Mouse (Mus musculus) limb, embryonic 15.5 days (tissue): ENCODE measurements around the gene C2cd4b. TPM values are rescaled to one million over a fixed set of nuclear protein-coding genes. Genes with fewer than 3 reads are reported as not detected.

Experiments
- ATAC-seq: fragments of 200-750 bp; cut with Nextera tagmentation; 2 replicates; pipeline ENCODE4 v1.8.0; 2017; ENCODE audit warnings: low read depth, moderate TSS enrichment; ENCODE audit not compliant: insufficient number of reproducible peaks, low FRiP score, low TSS enrichment
- H3K27ac ChIP-seq: fragments of 300-500 bp; sonication (generic); 2 replicates; pipeline ENCODE4 v1.5.1; 2015; ENCODE audit warnings: moderate library complexity, mild to moderate bottlenecking, inconsistent platforms
- H3K27me3 ChIP-seq: fragments of 300-500 bp; sonication (generic); 2 replicates; pipeline ENCODE4 v1.6.1; 2015; ENCODE audit warnings: inconsistent platforms
- H3K36me3 ChIP-seq: fragments of 300-500 bp; sonication (generic); 2 replicates; pipeline ENCODE4 v1.6.1; 2015; ENCODE audit warnings: inconsistent platforms
- H3K4me1 ChIP-seq: fragments of 300-500 bp; sonication (generic); 2 replicates; pipeline ENCODE4 v1.6.1; 2015; ENCODE audit warnings: inconsistent platforms
- H3K4me2 ChIP-seq: fragments of 300-500 bp; sonication (generic); 2 replicates; pipeline ENCODE4 v1.6.1; 2015; ENCODE audit warnings: mild to moderate bottlenecking, inconsistent platforms
- H3K4me3 ChIP-seq: fragments of 300-500 bp; sonication (generic); 2 replicates; pipeline ENCODE4 v1.5.1; 2015; ENCODE audit warnings: mild to moderate bottlenecking, inconsistent platforms
- H3K9ac ChIP-seq: fragments of 300-500 bp; sonication (generic); 2 replicates; pipeline ENCODE4 v1.6.1; 2015; ENCODE audit warnings: inconsistent platforms
- H3K9me3 ChIP-seq: fragments of 300-500 bp; sonication (generic); 2 replicates; pipeline ENCODE4 v1.6.1; 2016; ENCODE audit warnings: inconsistent platforms
- WGBS: fragments of 180-500 bp; shearing (Covaris S2); methylation state at CpG from one replicate; pipeline ENCODE4 v1.1.7; 2015; 5-methylcytosine and 5-hydroxymethylcytosine counted together
- polyA plus RNA-seq: library from polyadenylated mRNA; unstranded; fragments of >200 nt; fragmentation: Nextera tagmentation; extraction: Ambion mirVana; gene quantifications from 2 replicates; pipeline ENCODE4 v1.2.1, GENCODE M21; 2015

Gene C2cd4b
- polyA plus RNA-seq, 1 experiment from 2014 or later: 0.96 TPM

DNA sequence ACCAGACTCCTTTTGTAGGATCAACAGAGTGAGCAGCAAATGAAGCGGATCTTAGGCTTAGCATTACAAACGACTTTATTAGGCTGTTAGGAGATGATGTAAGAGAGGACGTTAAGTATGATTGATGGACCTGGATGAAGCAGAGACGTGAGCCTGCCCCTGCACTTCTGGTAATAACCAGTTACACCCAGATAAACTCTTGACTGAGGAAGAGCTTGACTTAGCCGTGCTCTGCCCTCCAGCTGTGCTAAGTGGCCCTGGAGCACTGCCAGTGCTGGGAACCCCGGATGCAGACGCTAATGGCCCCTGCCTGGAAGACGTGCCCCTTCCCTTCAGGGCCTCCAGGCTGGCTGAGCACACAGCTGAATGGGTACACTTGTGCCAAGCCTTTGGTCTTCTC, 19.3 kb downstream of the C2cd4b start:
- WGBS: 12% methylated on average over 8 of the region's 8 CpGs
- H3K9me3 ChIP-seq: no peaks in the 10 kb centered on the region
- no peak overlapping the region for H3K4me3 ChIP-seq
- peaks cover 5% of the 10 kb centered on the region for H3K4me1 ChIP-seq
- H3K36me3 ChIP-seq: no peaks in the 10 kb centered on the region
- no peak overlapping the region for H3K4me2 ChIP-seq
- H3K27me3 ChIP-seq: 0 out of 2 replicates have a peak, but pooled peaks cover 3% of the 10 kb centered on the region
- no peak overlapping the region for H3K9ac ChIP-seq
- no peak for ATAC-seq
- H3K27ac ChIP-seq: no peak overlapping the region

DNA sequence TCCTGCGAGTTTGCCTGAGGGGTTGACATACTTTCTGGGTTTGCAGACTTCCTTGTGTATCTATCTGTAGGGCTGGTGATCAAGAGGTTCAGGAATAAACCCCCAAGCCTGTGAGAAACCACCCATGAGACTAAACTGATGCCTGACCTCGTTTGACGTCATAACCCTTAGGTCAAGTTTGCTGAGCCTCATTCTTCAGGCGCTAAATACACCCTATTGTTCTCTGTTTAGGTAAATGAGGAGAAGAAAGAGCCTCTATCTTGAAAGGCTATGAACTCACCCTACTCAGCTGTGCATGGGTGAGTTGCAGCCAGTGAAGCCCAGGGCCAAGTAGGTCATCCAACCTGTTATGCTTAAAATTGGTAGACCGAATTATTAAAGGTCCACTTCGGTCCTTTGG, 23.5 kb downstream of the C2cd4b start:
- Histone ChIP-seq H3K4me3 (no peak overlapping the region), H3K4me1 (peaks cover 5% of the 10 kb centered on the region)
- 78% methylated on average over 6 of the region's 6 CpGs for WGBS

DNA sequence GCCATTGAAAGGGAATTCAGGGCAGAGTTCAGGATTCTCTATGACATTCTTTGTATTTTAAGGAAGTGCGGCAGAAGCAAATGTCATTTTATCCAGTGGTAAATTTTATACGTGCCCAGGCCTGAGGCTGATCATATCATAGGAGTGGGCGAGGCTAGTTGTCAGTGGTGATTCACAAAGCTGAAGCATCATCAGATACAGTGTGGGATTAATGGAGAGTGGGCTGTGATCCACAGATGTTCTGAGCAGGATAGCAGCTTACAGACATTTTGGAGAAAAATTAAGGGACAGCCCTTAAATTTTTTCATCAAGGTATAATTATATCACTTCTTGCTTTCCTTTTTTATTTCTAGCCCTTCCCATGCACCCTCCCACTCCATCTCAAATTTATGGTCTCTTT, 24.2 kb downstream of the C2cd4b start:
- ATAC-seq: no peak
- no peak overlapping the region for H3K9ac ChIP-seq
- 80% methylated on average over 3 of the region's 3 CpGs for WGBS

More for the DNA sequence above, 23.5 kb downstream of the C2cd4b start:
- Histone ChIP-seq H3K27ac (no peak overlapping the region), H3K27me3 (no peaks in the 10 kb centered on the region), H3K4me2 (no peak overlapping the region), H3K9me3 (no peaks in the 10 kb centered on the region; the same call in 1 of the 2 replicates), H3K36me3 (no peaks in the 10 kb centered on the region), H3K9ac (no peak overlapping the region)
- ATAC-seq: no peak

DNA sequence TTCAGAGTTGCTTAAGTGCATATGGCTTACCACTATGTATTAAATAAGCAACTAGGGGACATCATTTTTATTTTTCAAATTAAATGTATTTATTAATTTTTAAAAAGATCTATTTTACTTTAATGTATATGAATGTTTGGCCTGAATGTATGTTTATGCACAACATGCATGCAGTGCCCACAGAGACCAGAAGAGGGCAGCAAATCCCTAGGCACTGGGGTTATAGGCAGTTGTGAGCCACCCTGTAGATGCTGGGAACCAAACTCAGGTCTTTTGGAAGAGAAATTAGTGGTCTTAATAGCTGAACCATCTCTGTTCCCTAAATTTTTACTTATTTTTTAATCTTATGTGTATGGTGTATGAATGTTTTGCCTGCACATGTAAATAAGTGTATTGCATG, 24.7 kb downstream of the C2cd4b start:
- Histone ChIP-seq H3K27me3 (no peaks in the 10 kb centered on the region), H3K9me3 (no peaks in the 10 kb centered on the region; the same call in 1 of the 2 replicates), H3K36me3 (no peaks in the 10 kb centered on the region), H3K4me1 (no peaks in the 10 kb centered on the region), H3K4me3 (no peak overlapping the region), H3K4me2 (no peak overlapping the region), H3K27ac (no peak overlapping the region), H3K9ac (no peak overlapping the region)
- ATAC-seq: no peak

More for the DNA sequence above, 24.2 kb downstream of the C2cd4b start:
- H3K4me3 ChIP-seq: no peak overlapping the region
- no peak overlapping the region for H3K4me2 ChIP-seq
- H3K36me3 ChIP-seq: no peaks in the 10 kb centered on the region
- no peaks in the 10 kb centered on the region for H3K27me3 ChIP-seq
- peaks cover 3% of the 10 kb centered on the region for H3K4me1 ChIP-seq
- H3K9me3 ChIP-seq: no peaks in the 10 kb centered on the region; the same call in 1 of the 2 replicates
- H3K27ac ChIP-seq: no peak overlapping the region

DNA sequence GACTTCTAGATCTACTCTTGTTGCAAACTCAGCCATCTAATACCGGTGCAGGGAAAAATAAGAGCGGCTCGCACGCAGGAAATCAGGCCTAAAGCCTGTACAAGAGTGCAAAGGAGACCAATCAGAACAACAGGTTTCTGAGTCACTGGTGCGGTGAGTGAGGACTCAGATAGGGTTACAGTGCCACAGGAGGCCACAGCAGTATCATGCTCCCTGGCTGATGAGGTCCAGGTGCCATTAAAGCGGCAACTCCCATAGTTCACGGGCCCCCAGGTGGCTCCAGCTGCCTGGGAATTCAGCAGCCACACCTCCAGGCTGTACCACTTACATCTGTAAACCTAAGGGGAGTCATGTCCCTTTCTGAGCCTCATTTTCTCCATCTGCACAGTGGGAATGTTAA, 27.1 kb downstream of the C2cd4b start:
- Histone ChIP-seq H3K9ac (no peak overlapping the region), H3K27me3 (no peaks in the 10 kb centered on the region), H3K9me3 (no peaks in the 10 kb centered on the region; the same call in 1 of the 2 replicates), H3K4me2 (no peak overlapping the region), H3K36me3 (no peaks in the 10 kb centered on the region), H3K4me1 (no peaks in the 10 kb centered on the region), H3K4me3 (no peak overlapping the region), H3K27ac (no peak overlapping the region)
- 74% methylated on average over 7 of the region's 7 CpGs for WGBS
- ATAC-seq: no peak

DNA sequence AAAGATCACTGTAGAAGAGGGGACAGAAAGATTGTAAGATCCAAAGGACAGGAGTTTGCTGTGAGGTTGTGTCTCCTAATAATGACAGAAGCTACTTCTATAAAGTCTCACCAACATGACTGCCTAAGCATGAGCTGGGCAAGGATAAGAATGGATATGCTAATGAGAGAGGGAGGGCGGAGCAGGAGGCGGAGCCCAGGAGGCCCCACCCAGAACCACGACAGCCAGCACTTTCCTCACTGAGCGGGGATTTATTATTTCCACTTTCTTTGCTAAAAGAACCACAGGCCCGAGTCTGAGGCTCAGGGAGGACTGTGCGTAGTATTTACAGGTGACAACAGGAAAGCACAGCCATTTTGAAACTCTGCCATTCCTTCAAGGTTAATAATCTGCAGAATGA, 28.4 kb downstream of the C2cd4b start:
- Histone ChIP-seq H3K4me2 (no peak overlapping the region), H3K27me3 (no peaks in the 10 kb centered on the region), H3K36me3 (no peaks in the 10 kb centered on the region), H3K4me1 (no peaks in the 10 kb centered on the region), H3K9ac (no peak overlapping the region), H3K27ac (no peak overlapping the region), H3K9me3 (no peaks in the 10 kb centered on the region; the same call in 1 of the 2 replicates), H3K4me3 (no peak overlapping the region)
- 60% methylated on average over 6 of the region's 6 CpGs for WGBS
- ATAC-seq: no peak

DNA sequence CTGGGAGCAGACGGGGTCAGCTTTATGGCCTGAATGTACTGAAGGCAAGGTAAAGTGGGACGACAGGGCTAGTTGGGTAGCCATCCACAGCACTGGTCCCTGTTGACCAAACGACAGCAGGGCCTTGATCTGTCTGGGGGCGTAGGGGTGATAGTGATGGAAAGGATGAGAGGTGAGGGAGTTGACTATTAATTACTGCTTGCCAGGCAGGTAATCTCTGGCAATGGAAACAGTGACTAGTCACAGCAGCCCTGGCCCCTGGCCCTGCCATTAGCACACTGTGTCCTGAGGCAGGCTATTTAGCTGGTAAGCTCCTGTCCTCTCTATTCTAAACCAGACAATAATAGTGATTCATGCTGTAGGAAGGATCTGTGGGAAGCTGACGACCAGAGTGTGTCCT, 33.2 kb downstream of the C2cd4b start:
- Histone ChIP-seq H3K4me3 (no peak overlapping the region), H3K9me3 (no peaks in the 10 kb centered on the region), H3K4me1 (peaks cover 10% of the 10 kb centered on the region; the same call in 1 of the 2 replicates), H3K9ac (no peak overlapping the region), H3K36me3 (no peaks in the 10 kb centered on the region), H3K4me2 (no peak overlapping the region), H3K27me3 (0 out of 2 replicates have a peak, but pooled peaks cover 3% of the 10 kb centered on the region), H3K27ac (no peak overlapping the region)
- 55% methylated on average over 5 of the region's 5 CpGs for WGBS
- ATAC-seq: no peak

DNA sequence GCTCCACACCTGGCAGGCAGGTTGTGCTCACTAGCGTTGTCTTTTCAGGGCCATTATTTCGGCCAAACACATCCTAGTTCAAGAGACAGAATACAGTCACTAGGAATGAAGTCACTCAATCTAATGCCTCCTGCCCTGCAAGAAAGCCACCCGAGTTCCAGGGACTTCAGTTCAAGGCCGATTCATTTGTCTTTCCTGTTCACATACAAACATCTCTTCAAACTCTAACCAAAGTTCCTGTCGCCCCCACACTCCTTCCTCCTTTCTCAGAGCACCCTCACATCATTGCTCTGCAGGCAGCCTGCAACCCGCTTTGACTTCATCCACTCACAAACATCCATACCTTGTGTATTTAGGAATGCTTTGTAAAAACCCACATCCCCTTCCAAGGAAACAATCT, 34.3 kb downstream of the C2cd4b start:
- 71% methylated on average over 6 of the region's 6 CpGs for WGBS
- H3K27ac ChIP-seq: no peak overlapping the region
- H3K4me3 ChIP-seq: no peak overlapping the region
- H3K9me3 ChIP-seq: no peaks in the 10 kb centered on the region
- H3K4me1 ChIP-seq: peaks cover 10% of the 10 kb centered on the region
- ATAC-seq: no peak
- H3K4me2 ChIP-seq: no peak overlapping the region
- H3K9ac ChIP-seq: no peak overlapping the region
- H3K36me3 ChIP-seq: no peaks in the 10 kb centered on the region
- 0 out of 2 replicates have a peak, but pooled peaks cover 3% of the 10 kb centered on the region for H3K27me3 ChIP-seq

DNA sequence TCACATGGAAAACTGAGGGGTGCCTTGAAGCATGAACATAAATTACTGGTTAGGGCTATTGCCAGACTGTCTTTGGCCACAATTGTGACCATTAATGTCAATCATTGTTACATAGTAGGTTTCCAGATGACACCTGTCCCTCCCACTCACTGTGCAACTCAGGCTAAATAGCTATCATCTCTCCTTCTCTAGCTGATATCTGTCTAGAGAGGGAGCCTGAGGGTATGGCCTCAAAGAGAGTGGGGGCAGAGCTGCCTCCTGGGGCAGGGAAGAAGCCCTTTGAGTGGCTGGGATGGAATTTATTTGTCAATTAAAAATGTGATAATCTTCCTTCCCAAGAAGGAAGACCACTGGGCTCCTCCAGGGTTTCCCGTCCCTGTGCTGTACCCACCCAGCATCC, 35.0 kb downstream of the C2cd4b start:
- no peaks in the 10 kb centered on the region for H3K9me3 ChIP-seq
- no peak for ATAC-seq
- no peak overlapping the region for H3K9ac ChIP-seq
- no peak overlapping the region for H3K27ac ChIP-seq
- no peak overlapping the region for H3K4me2 ChIP-seq
- peaks cover 17% of the 10 kb centered on the region for H3K4me1 ChIP-seq
- H3K27me3 ChIP-seq: 0 out of 2 replicates have a peak, but pooled peaks cover 3% of the 10 kb centered on the region
- no peaks in the 10 kb centered on the region for H3K36me3 ChIP-seq
- no peak overlapping the region for H3K4me3 ChIP-seq
- WGBS: 62% methylated on average over 1 of the region's 1 CpGs

DNA sequence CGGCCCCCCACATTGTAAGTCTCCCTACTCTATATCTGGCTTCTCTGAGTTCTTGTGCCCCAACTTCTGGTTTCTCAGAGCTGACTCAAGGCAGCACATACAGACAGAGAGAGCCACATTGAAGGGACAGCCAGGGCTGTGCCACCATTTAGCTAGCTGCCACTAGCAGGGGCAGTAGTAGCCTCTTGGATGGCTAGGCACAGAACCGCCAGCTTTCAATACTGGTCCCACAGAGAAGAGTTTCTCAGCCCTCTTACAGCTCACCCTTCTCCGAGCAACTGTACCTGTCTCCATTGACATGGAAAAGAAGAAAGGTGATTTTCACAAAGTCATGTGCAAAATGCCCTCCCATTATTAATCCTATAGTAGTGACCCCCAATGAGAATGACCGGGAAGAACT, 35.4 kb downstream of the C2cd4b start:
- Histone ChIP-seq H3K27ac (no peak overlapping the region), H3K36me3 (no peaks in the 10 kb centered on the region), H3K4me2 (no peak overlapping the region), H3K9me3 (no peaks in the 10 kb centered on the region), H3K4me1 (peaks cover 19% of the 10 kb centered on the region), H3K4me3 (no peak overlapping the region), H3K9ac (no peak overlapping the region), H3K27me3 (0 out of 2 replicates have a peak, but pooled peaks cover 3% of the 10 kb centered on the region)
- 92% methylated on average over 4 of the region's 4 CpGs for WGBS
- no peak for ATAC-seq

DNA sequence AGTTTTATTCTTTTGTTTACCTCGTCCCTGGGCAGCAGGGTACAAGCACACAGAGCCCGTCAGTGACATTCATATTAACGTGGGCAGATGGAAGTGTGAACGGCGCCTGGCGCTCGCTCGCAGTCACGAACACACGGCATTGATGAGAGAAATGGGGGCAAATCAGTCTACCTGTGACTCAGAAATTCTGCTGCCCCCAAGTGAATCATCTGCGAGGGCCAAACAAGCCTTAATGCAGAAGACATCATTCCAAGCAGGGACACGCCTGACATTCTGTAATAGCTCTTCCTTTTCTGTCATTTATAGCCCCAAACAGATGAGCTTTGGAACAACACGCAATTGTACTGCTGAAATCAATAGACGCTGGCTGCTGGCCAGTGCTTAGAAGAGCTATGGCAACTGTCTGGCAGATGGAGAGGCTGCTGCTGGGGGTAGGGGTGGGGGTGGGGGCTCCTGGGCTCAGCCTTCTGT, 36.0 kb downstream of the C2cd4b start:
- WGBS: 48% methylated on average over 14 of the region's 14 CpGs
- Histone ChIP-seq H3K9me3 (no peaks in the 10 kb centered on the region), H3K4me2 (no peak overlapping the region)

DNA sequence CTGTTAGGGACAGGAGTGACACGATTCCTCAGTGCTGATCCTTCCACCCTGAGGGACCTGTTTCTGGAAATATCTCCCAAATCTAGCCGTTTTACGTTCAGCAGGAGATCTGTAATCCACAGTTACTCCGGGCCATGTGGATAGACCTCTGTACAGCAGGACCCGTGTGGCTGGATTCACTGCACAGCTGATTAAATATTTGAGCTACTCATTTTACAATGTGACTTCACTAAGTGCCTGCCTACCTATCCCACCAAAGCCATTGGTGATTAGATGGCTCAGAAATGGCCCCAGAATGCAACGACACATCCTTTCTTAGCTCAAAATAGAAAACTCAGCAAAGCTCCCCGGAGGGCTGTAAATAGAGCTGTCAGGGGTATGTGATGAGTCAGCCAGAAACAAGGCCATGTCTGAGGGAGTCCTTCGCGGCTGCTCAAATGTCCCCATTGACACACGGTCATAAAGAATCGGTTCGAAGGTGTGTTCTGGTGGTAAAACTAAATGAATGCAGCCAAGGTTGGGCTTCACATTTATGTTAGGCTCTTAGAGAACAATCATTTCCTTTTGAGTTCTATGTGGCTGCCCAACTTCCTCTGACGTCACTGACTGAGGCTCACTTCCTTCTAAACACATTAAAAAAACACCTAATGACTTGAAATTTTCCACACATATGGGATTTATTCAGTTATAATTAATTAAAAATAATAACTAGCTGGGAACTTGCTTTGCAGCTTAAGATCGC, 40.0 kb downstream of the C2cd4b start:
- no peak for ATAC-seq
- Histone ChIP-seq H3K36me3 (no peaks in the 10 kb centered on the region), H3K9me3 (no peaks in the 10 kb centered on the region), H3K27ac (peak overlapping the region; percentile 43; the same call in 1 of the 2 replicates), H3K4me1 (peaks cover 19% of the 10 kb centered on the region), H3K27me3 (0 out of 2 replicates have a peak, but pooled peaks cover 2% of the 10 kb centered on the region), H3K4me2 (no peak overlapping the region), H3K4me3 (no peak overlapping the region), H3K9ac (no peak overlapping the region)
- WGBS: 33% methylated on average over 14 of the region's 14 CpGs

More for the DNA sequence above, 36.0 kb downstream of the C2cd4b start:
- Histone ChIP-seq H3K4me3 (no peak overlapping the region), H3K27ac (no peak overlapping the region), H3K9ac (no peak overlapping the region), H3K4me1 (peaks cover 19% of the 10 kb centered on the region), H3K36me3 (no peaks in the 10 kb centered on the region), H3K27me3 (0 out of 2 replicates have a peak, but pooled peaks cover 3% of the 10 kb centered on the region)
- no peak for ATAC-seq
